Mouse (Mus musculus) kidney, embryonic 16.5 days (tissue): Measurements from ENCODE around the gene Zswim1. TPM values are rescaled to one million over a fixed set of nuclear protein-coding genes. Genes with fewer than 3 reads are reported as not detected.
A peak's percentile ranks its signal among the peaks of the same experiment; 100 is the strongest.

Experiments
- ATAC-seq: fragments of 200-750 bp; cut with Nextera tagmentation; 2 replicates; pipeline ENCODE4 v1.8.0; 2017; ENCODE audit warnings: moderate TSS enrichment; ENCODE audit not compliant: low FRiP score, low TSS enrichment
- H3K27ac ChIP-seq: fragments of 300-500 bp; sonication (generic); 2 replicates; pipeline ENCODE4 v1.5.1; 2014; ENCODE audit warnings: low read length
- H3K27me3 ChIP-seq: fragments of 300-500 bp; sonication (generic); 2 replicates; pipeline ENCODE4 v1.6.1; 2014; ENCODE audit warnings: low read length, control low read depth, mixed read lengths; ENCODE audit not compliant: insufficient read depth
- H3K36me3 ChIP-seq: fragments of 300-500 bp; sonication (generic); 2 replicates; pipeline ENCODE4 v1.6.1; 2014; ENCODE audit warnings: low read length, control low read depth, mixed read lengths; ENCODE audit not compliant: insufficient read depth
- H3K4me1 ChIP-seq: fragments of 300-500 bp; sonication (generic); 2 replicates; pipeline ENCODE4 v1.6.1; 2014; ENCODE audit warnings: low read length, control low read depth, mixed read lengths; ENCODE audit not compliant: insufficient read depth
- H3K4me2 ChIP-seq: fragments of 300-500 bp; sonication (generic); replicated peaks from 2 replicates; pipeline ENCODE4 v1.6.1; 2014; ENCODE audit warnings: low read depth, low read length
- H3K4me3 ChIP-seq: fragments of 300-500 bp; sonication (generic); 2 replicates; pipeline ENCODE4 v1.5.1; 2014; ENCODE audit warnings: mild to moderate bottlenecking, low read length
- H3K9ac ChIP-seq: fragments of 300-500 bp; sonication (generic); replicated peaks from 2 replicates; pipeline ENCODE4 v1.6.1; 2014; ENCODE audit warnings: low read length
- H3K9me3 ChIP-seq: fragments of 300-500 bp; sonication (generic); 2 replicates; pipeline ENCODE4 v1.6.1; 2016; ENCODE audit warnings: low read length, control low read depth
- WGBS: fragments of 180-500 bp; shearing (Covaris S2); extraction: QIAGEN DNeasy Blood & Tissue Kit; methylation state at CpG from one replicate; pipeline ENCODE4 v1.1.7; 2014; 5-methylcytosine and 5-hydroxymethylcytosine counted together
- polyA plus RNA-seq: library from polyadenylated mRNA; unstranded; fragments of >200 nt; fragmentation: Nextera tagmentation; extraction: Ambion mirVana; gene quantifications from 2 replicates; pipeline ENCODE4 v1.2.1, GENCODE M21; 2015

Gene Zswim1
- polyA plus RNA-seq, 1 experiment from 2014 or later: 21.7 TPM

DNA sequence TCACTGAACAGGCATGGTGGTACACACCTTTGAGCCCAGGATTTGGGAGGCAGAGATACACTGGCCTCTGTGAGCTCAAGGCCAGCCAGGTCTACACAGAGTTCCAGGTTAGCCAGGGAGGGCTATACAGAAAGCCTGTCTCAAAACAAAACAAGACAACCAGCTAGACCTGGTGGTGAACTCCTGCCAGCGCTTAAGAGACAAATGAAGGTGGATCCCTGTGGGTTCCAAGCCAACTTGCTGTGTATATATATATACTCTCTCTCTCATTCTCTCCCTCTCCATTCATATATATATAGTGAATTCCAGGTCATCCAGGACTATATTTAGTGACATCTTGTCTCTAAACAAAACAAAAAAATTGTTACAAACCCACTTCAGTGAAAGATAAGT lies 18.6 kb upstream of the Zswim1 start:
- H3K4me3 ChIP-seq: peak overlapping the region; percentile 63
- peaks cover 24% of the 10 kb centered on the region for H3K4me1 ChIP-seq
- peak overlapping the region; percentile 65 for H3K4me2 ChIP-seq
- no peaks in the 10 kb centered on the region for H3K9me3 ChIP-seq
- no peak for ATAC-seq
- H3K9ac ChIP-seq: peak overlapping the region; percentile 84
- WGBS: 59% methylated on average over 1 of the region's 1 CpGs
- no peaks in the 10 kb centered on the region for H3K27me3 ChIP-seq
- H3K27ac ChIP-seq: no peak overlapping the region; the same call in 1 of the 2 replicates
- peaks cover 19% of the 10 kb centered on the region for H3K36me3 ChIP-seq

DNA sequence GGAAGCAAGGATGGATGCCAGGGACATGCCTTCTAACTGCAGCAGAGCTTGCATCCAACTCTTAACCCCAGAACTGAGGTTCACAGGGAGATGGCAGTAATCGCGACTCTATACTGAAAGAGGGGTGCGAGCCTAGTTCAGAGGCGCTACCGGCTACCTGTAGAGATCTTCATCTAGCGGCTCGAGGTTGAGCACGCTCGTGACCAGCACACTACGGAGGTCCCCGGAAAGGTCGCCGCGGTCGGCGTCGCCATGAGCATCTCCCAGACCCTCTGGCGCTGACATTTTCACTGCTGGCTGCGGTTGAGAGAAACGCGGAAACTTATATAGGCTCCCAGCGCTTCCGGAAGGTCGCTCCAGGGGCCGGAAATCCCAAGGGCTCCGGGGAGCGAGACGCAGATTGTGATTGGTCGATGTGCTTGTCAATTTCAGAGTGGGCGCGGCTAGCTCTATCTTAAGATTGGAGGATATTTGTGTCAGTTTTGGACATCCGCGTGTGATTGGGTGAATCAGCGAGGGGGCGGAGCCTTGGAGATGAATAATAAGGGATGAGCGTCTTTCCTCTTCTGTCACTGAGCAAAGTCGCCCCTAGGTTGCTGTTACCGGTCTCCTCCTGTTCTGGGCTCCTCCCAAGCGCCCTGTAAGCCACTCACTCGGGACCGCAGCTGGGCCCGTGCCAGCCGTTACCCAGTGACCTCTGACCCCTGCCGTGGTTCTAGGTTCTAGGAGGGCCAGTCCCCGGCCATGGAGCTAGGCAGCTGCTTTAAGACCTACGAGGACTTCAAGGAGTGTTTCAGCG lies 17.8 kb upstream of the Zswim1 start, which contains the start of the genes Acot8 and Zswim3:
Acot8 (minus strand) TSS at position 350 of the 799 bp plus-strand sequence.
Zswim3 (plus strand) TSS at position 566 of the 799 bp plus-strand sequence.
- Histone ChIP-seq H3K36me3 (peaks cover 11% of the 10 kb centered on the region), H3K27ac (peak within 1 kb of the TSS; percentile 84), H3K27me3 (no peaks in the 10 kb centered on the region), H3K4me3 (peak within 1 kb of the TSS; percentile 63), H3K4me1 (peaks cover 24% of the 10 kb centered on the region), H3K9me3 (no peaks in the 10 kb centered on the region), H3K9ac (peak within 1 kb of the TSS; percentile 84), H3K4me2 (peak within 1 kb of the TSS; percentile 86)
- peak; percentile 98 for ATAC-seq
- under 1% methylated on average over 47 of the region's 47 CpGs for WGBS

- no peaks in the 10 kb centered on the region for H3K9me3 ChIP-seq
- no peaks in the 10 kb centered on the region for H3K27me3 ChIP-seq
- H3K4me1 ChIP-seq: peaks cover 24% of the 10 kb centered on the region
- peak overlapping the region; percentile 74 for H3K9ac ChIP-seq
- peak; percentile 55 for ATAC-seq
- peaks cover 9% of the 10 kb centered on the region for H3K36me3 ChIP-seq
- peak overlapping the region; percentile 84 for H3K27ac ChIP-seq
- 1% methylated on average over 21 of the region's 21 CpGs for WGBS
- peak overlapping the region; percentile 86 for H3K4me2 ChIP-seq
- peak overlapping the region; percentile 63 for H3K4me3 ChIP-seq
Measured at GRCm38 (mm10) chr2:164805332-164805718, 17.2 kb upstream of the Zswim1 start.

DNA sequence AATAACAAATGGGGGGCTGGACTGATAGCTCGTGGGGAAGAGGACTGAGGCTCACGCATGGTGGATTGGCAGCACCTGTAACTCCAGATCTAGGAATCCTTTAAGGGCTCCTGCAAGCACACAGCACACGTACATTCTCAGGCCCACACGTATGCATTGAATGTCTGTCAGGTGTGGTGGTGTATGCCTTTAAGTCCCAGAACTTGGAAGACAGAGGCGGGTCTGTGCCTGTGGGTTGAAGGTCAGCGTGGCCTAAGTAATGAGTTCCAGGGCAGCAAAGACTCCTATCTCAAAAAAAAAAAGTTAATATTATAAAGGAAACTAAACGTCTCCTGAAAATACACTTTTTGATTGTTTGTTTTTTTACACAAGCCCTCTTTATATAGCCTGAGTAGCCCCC lies 15.9 kb upstream of the Zswim1 start:
- Histone ChIP-seq H3K4me2 (no peak overlapping the region), H3K27me3 (no peaks in the 10 kb centered on the region), H3K27ac (no peak overlapping the region), H3K36me3 (0 out of 2 replicates have a peak, but pooled peaks cover 3% of the 10 kb centered on the region), H3K9me3 (no peaks in the 10 kb centered on the region), H3K4me1 (peaks cover 24% of the 10 kb centered on the region), H3K9ac (no peak overlapping the region), H3K4me3 (no peak overlapping the region)
- no peak for ATAC-seq
- 76% methylated on average over 7 of the region's 7 CpGs for WGBS

DNA sequence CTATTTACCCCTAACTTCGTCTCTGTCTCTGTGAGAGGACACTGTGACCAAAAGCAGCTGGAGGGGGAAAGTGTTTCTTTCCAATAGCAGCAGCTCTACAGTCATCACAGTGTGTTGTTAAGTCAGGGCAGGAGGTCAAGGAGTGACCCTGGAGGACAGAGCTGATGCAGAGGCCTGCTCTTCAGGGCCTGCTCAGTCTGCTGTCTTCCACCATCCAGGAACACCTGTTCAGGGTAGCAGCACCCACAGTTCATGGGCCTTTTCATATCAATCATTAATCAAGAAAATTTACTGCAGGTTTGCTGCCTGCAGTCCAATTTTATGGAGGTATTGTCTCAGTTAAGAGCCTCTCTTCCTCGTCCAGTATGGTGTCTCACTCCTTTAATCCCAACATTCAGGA lies 8.9 kb upstream of the Zswim1 start:
- Histone ChIP-seq H3K27me3 (no peaks in the 10 kb centered on the region), H3K4me1 (peaks cover 9% of the 10 kb centered on the region; the same call in 1 of the 2 replicates), H3K36me3 (no peaks in the 10 kb centered on the region), H3K27ac (no peak overlapping the region), H3K4me2 (no peak overlapping the region), H3K4me3 (no peak overlapping the region), H3K9me3 (no peaks in the 10 kb centered on the region), H3K9ac (no peak overlapping the region)
- WGBS: 53% methylated on average over 2 of the region's 2 CpGs
- no peak for ATAC-seq

DNA sequence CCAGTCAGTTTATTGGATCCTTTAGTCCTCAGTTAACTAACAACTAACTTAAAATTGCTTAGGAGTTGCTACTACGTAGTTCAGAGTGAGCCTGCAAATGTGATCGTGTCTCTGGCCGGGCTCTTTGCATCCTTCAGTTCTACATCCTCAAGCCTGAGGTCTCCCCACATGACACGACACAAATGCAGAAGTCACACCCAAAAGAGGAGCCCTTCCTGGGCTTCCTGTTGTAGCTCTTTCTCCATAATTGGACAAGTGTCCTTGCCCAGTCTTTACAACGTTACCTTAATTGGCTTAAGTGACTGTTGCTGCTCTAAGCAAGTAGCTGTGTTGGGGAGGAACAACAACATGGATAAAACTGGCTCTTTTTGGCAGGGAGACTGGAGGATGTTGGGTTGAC lies 7.1 kb upstream of the Zswim1 start:
- Histone ChIP-seq H3K4me3 (no peak overlapping the region), H3K4me2 (no peak overlapping the region)
- 90% methylated on average over 5 of the region's 5 CpGs for WGBS

DNA sequence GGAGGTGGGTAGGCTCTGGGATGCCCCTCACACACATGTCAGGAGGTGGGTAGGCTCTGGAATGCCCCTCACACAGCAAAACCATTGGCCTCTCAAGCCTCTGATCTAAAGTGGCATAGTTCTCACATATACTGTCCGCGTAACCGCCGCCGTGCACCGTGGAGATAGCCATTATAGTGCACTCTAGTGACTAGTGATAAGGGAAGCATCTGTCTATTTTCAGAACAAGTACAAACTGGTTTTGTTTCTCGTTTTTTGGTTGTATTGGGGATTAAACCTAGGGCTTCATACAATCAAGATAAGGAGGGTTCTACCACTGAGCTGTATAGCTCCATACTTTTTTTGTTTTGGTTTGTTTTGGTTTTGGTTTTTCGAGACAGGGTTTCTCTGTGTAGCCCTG lies 6.7 kb upstream of the Zswim1 start:
- no peak overlapping the region for H3K27ac ChIP-seq
- no peak for ATAC-seq
- peaks cover 9% of the 10 kb centered on the region; the same call in 1 of the 2 replicates for H3K4me1 ChIP-seq
- H3K4me2 ChIP-seq: no peak overlapping the region
- no peaks in the 10 kb centered on the region for H3K27me3 ChIP-seq
- no peak overlapping the region for H3K9ac ChIP-seq
- no peaks in the 10 kb centered on the region for H3K9me3 ChIP-seq
- no peaks in the 10 kb centered on the region; the same call in 1 of the 2 replicates for H3K36me3 ChIP-seq
- 94% methylated on average over 8 of the region's 8 CpGs for WGBS
- H3K4me3 ChIP-seq: no peak overlapping the region

More for the DNA sequence above, 7.1 kb upstream of the Zswim1 start:
- peaks cover 9% of the 10 kb centered on the region; the same call in 1 of the 2 replicates for H3K4me1 ChIP-seq
- no peak overlapping the region for H3K9ac ChIP-seq
- H3K27me3 ChIP-seq: no peaks in the 10 kb centered on the region
- no peak overlapping the region for H3K27ac ChIP-seq
- H3K9me3 ChIP-seq: no peaks in the 10 kb centered on the region
- no peaks in the 10 kb centered on the region for H3K36me3 ChIP-seq
- no peak for ATAC-seq

GRCm38 (mm10) chr2:164817206-164817605 lies 5.3 kb upstream of the Zswim1 start:
- Histone ChIP-seq H3K27me3 (no peaks in the 10 kb centered on the region), H3K9me3 (no peaks in the 10 kb centered on the region), H3K27ac (no peak overlapping the region), H3K4me3 (no peak overlapping the region), H3K36me3 (no peaks in the 10 kb centered on the region; the same call in 1 of the 2 replicates), H3K4me1 (peaks cover 11% of the 10 kb centered on the region), H3K9ac (no peak overlapping the region), H3K4me2 (no peak overlapping the region)
- ATAC-seq: no peak
- WGBS: 87% methylated on average over 6 of the region's 6 CpGs

GRCm38 (mm10) chr2:164817703-164818102 lies 4.8 kb upstream of the Zswim1 start:
- no peak overlapping the region for H3K27ac ChIP-seq
- no peak for ATAC-seq
- H3K4me1 ChIP-seq: peaks cover 15% of the 10 kb centered on the region
- no peaks in the 10 kb centered on the region for H3K27me3 ChIP-seq
- no peak overlapping the region for H3K4me2 ChIP-seq
- no peaks in the 10 kb centered on the region; the same call in 1 of the 2 replicates for H3K36me3 ChIP-seq
- 61% methylated on average over 5 of the region's 5 CpGs for WGBS
- no peak overlapping the region for H3K4me3 ChIP-seq
- no peaks in the 10 kb centered on the region for H3K9me3 ChIP-seq
- H3K9ac ChIP-seq: no peak overlapping the region

- no peaks in the 10 kb centered on the region for H3K27me3 ChIP-seq
- no peak overlapping the region for H3K9ac ChIP-seq
- no peak for ATAC-seq
- H3K27ac ChIP-seq: no peak overlapping the region
- H3K4me2 ChIP-seq: no peak overlapping the region
- WGBS: 91% methylated on average over 6 of the region's 6 CpGs
- no peaks in the 10 kb centered on the region for H3K9me3 ChIP-seq
- H3K36me3 ChIP-seq: peaks cover 14% of the 10 kb centered on the region
- no peak overlapping the region for H3K4me3 ChIP-seq
- H3K4me1 ChIP-seq: peaks cover 23% of the 10 kb centered on the region
Measured at GRCm38 (mm10) chr2:164821060-164821459, 1.4 kb upstream of the Zswim1 start.
